Mouse (Mus musculus): ENCODE data around the gene Dbi. TPM values are rescaled to one million over a fixed set of nuclear protein-coding genes. Genes with fewer than 3 reads are reported as not detected.

Dbi gene
- polyA plus RNA-seq (2017; shearing (Covaris generic)) = 195 TPM

DNA sequence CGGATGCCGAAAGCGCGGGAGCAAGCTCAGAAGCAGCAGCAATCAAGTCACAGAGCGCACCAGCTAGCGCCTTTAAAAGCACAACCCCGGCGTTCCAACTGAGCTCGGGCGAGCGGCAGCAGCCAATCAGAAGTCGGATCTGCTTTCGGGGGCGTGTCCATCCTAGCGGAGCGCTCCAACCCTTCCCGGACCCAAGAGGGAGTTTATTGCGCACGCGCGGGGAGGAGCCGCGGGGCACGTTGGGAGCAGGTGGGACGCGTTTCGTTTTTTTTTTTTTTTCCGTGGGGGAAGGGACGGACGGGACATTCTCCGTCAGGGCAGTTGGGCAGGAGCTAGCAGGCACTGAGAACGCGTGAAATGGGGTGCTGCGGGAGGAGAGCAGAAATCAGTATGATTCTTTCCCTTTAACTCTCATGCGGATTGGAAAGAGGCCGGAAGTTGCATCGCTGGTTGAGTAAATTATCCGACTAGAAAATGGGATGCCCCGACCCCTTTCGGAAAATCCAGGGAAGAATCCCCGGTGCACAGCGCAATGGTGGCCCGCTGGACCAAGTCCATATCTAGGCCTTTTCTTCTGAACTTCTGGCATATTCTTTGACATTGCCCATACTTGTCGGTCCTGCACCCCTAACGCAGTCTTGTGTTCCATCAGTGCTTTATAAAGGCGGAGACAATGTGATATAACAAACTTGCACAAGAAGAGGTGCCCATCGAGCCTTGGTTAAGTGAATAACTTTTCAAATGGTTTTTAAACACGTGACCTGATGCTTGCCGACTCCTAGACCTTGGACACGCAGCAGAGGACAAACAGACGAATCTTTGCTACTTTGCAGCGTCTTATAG lies at the start of gene Dbi, which contains the start of gene 3110009E18Rik:
Gene Dbi (minus strand): TSS at position 110 of the 843 bp plus-strand sequence.
Gene 3110009E18Rik (plus strand): TSS at position 219 of the 843 bp plus-strand sequence.

DNA sequence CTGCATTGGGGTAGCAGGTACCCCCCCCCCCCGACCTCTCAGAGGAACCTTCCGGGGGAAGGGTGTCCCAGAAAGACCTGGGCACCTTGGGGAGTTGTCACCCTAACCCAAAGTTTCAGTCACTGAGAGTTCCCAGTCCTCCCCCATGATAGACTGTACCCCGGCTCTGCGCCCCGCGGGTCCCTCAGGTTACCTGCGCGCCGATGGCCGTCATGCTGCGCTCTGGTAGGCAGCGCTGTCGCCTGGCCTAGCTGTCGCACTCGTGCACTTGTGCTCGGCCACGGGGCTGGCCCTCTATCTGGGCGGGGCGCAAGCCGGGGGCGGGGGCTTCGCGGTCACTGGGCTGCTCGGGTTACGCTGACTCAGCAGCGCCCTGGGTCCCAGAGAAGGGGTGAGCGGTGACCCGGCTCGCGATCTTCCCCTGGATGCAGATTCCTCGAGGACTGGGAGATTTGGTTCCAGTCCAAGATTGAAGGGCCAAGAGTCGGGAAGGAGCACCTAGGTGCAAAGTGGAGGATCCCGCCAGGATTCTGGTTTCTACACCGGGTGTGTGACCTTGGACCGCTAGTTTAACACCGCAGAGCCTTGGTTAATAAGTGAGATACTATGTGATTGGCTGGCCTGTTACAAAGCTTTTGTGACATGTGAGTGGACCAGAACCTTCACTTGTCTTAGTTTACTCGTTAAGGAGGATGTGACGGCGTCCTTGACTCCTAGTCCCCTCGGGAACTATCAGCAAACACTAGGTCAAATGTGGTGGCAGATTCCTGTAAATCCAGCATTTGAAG lies 47.2 kb downstream of the Dbi start, which contains the start of gene Tmem37:
Gene Tmem37 (minus strand): TSS at position 556 of the 788 bp plus-strand sequence.

Other genes with a start within 250 kb of the Dbi start
- 6.9 TPM for gene Tmem177, start 207.9 kb downstream of the Dbi start, polyA plus RNA-seq (2017; shearing (Covaris generic))
- not detected for gene Cfap221, start 123.8 kb downstream of the Dbi start, polyA plus RNA-seq (2017; shearing (Covaris generic))
- 0.15 TPM for gene Sctr, start 114.2 kb downstream of the Dbi start, polyA plus RNA-seq (2017; shearing (Covaris generic))
- 2.7 TPM for gene Tmem37, start 47.0 kb downstream of the Dbi start, polyA plus RNA-seq (2017; shearing (Covaris generic))
- 23.9 TPM for gene 3110009E18Rik, start 109 bp upstream of the Dbi start, polyA plus RNA-seq (2017; shearing (Covaris generic))
- gene Steap3, start 151.6 kb upstream of the Dbi start, polyA plus RNA-seq (2017; shearing (Covaris generic)) = 0.13 TPM
- gene C1ql2, start 219.5 kb upstream of the Dbi start, polyA plus RNA-seq (2017; shearing (Covaris generic)) = not detected

All from inflammation-experienced regulatory T-cells, adult 16 weeks (primary cell).